Mouse (Mus musculus): ENCODE results near the gene Shtn1. TPM values are rescaled to one million over a fixed set of nuclear protein-coding genes. Genes with fewer than 3 reads are reported as not detected.
A peak's percentile ranks its signal among the peaks of the same experiment; 100 is the strongest.

Shtn1 gene
- polyA plus RNA-seq, 1 experiment from 2014 or later: 4.1 TPM

- H3K27ac ChIP-seq: no peak overlapping the region
- H3K4me1 ChIP-seq: peaks cover 52% of the 10 kb centered on the region
- peak overlapping the region; percentile 18 for H3K4me3 ChIP-seq
- H3K27me3 ChIP-seq (ENCODE audit: poor library complexity, severe bottlenecking): peaks cover 99% of the 10 kb centered on the region
- peaks cover 3% of the 10 kb centered on the region; the same call in 1 of the 2 replicates for H3K9me3 ChIP-seq
- DNase-seq (ENCODE audit: extremely low spot score, low spot score): peak; percentile 44
- H3K36me3 ChIP-seq (replicated peaks): no peaks in the 10 kb centered on the region
- 12% methylated on average over 9 of the region's 9 CpGs for WGBS
Measured at GRCm38 (mm10) chr19:58981571-58981970, 94.3 kb downstream of the Shtn1 start.

DNA sequence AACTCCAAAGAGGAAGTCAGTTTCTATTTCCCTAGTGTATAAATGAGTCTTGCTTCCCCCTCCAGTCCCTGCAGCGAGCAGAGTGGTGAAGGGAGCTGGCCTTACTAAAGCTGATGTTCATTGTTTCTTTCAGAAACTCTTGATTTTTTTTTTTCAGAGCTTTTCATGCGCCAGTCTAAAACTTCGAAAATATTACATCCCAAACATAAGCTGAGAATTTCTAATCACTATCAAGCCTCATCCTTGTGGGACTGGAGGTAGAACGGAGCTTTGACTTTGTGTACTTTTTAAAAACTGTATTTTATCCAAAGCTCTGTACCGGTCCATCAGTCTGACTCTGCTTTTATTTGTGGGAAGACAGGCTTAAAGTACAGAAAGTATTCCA lies 95.9 kb downstream of the Shtn1 start:
- Histone ChIP-seq H3K4me1 (peaks cover 60% of the 10 kb centered on the region), H3K9me3 (peaks cover 3% of the 10 kb centered on the region; the same call in 1 of the 2 replicates), H3K27me3 (ENCODE audit: poor library complexity, severe bottlenecking) (peaks cover 99% of the 10 kb centered on the region), H3K4me3 (peak overlapping the region; percentile 3; the same call in 1 of the 2 replicates), H3K27ac (no peak overlapping the region), H3K36me3 (replicated peaks) (no peaks in the 10 kb centered on the region)
- no peak for DNase-seq (ENCODE audit: extremely low spot score, low spot score)
- 42% methylated on average over 5 of the region's 5 CpGs for WGBS

- Histone ChIP-seq H3K27ac (no peak overlapping the region), H3K4me3 (peak overlapping the region; percentile 3; the same call in 1 of the 2 replicates), H3K36me3 (replicated peaks) (no peaks in the 10 kb centered on the region), H3K4me1 (peaks cover 62% of the 10 kb centered on the region), H3K27me3 (ENCODE audit: poor library complexity, severe bottlenecking) (peaks cover 99% of the 10 kb centered on the region), H3K9me3 (peaks cover 3% of the 10 kb centered on the region; the same call in 1 of the 2 replicates)
- DNase-seq (ENCODE audit: extremely low spot score, low spot score): no peak
- WGBS: 31% methylated on average over 13 of the region's 13 CpGs
Measured at GRCm38 (mm10) chr19:58979436-58980055, 96.4 kb downstream of the Shtn1 start.

GRCm38 (mm10) chr19:58978401-58979171 lies 97.3 kb downstream of the Shtn1 start:
- 57% methylated on average over 11 of the region's 11 CpGs for WGBS
- Histone ChIP-seq H3K9me3 (peaks cover 3% of the 10 kb centered on the region; the same call in 1 of the 2 replicates), H3K27ac (peak overlapping the region; percentile 44; the same call in 1 of the 2 replicates), H3K4me1 (peaks cover 62% of the 10 kb centered on the region), H3K4me3 (peak overlapping the region; percentile 12; the same call in 1 of the 2 replicates), H3K36me3 (replicated peaks) (no peaks in the 10 kb centered on the region), H3K27me3 (ENCODE audit: poor library complexity, severe bottlenecking) (peaks cover 99% of the 10 kb centered on the region)
- peak; percentile 33 for DNase-seq (ENCODE audit: extremely low spot score, low spot score)

GRCm38 (mm10) chr19:58975216-58975863 lies 100.6 kb downstream of the Shtn1 start:
- Histone ChIP-seq H3K4me1 (peaks cover 37% of the 10 kb centered on the region), H3K9me3 (peaks cover 3% of the 10 kb centered on the region; the same call in 1 of the 2 replicates), H3K27me3 (ENCODE audit: poor library complexity, severe bottlenecking) (peaks cover 99% of the 10 kb centered on the region), H3K36me3 (replicated peaks) (no peaks in the 10 kb centered on the region), H3K27ac (peak overlapping the region; percentile 40; the same call in 1 of the 2 replicates), H3K4me3 (no peak overlapping the region)
- WGBS: 82% methylated on average over 11 of the region's 11 CpGs
- DNase-seq (ENCODE audit: extremely low spot score, low spot score): no peak

- H3K9me3 ChIP-seq: peaks cover 3% of the 10 kb centered on the region; the same call in 1 of the 2 replicates
- no peaks in the 10 kb centered on the region for H3K36me3 ChIP-seq (replicated peaks)
- 86% methylated on average over 8 of the region's 8 CpGs for WGBS
- H3K4me3 ChIP-seq: no peak overlapping the region
- H3K4me1 ChIP-seq: peaks cover 29% of the 10 kb centered on the region
- peaks cover 100% of the 10 kb centered on the region for H3K27me3 ChIP-seq (ENCODE audit: poor library complexity, severe bottlenecking)
- DNase-seq (ENCODE audit: extremely low spot score, low spot score): no peak
- no peak overlapping the region for H3K27ac ChIP-seq
Measured at GRCm38 (mm10) chr19:58974126-58974525, 101.8 kb downstream of the Shtn1 start.

DNA sequence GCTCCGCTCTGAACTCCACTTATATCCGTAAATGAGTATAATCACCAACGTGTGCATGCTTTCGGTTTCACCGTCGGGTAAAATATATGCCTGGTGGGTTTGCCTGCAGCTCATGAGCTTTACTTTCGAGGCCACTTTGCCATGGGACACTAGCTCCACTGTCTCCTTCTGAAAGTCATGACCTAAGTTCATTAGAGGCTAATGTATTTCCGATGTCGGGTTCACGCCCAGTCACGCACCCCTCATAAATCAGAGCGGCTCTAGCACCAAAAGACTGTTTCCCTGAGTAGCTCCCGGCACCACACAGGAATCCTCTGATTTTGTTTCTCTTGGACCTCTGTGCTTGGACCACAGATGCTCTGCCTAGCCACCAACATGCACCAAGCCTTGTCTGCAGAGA lies 105.1 kb downstream of the Shtn1 start:
- H3K27ac ChIP-seq: no peak overlapping the region
- H3K27me3 ChIP-seq (ENCODE audit: poor library complexity, severe bottlenecking): peaks cover 100% of the 10 kb centered on the region
- no peaks in the 10 kb centered on the region for H3K9me3 ChIP-seq
- H3K4me1 ChIP-seq: peaks cover 35% of the 10 kb centered on the region
- no peak for DNase-seq (ENCODE audit: extremely low spot score, low spot score)
- H3K4me3 ChIP-seq: no peak overlapping the region
- WGBS: 92% methylated on average over 13 of the region's 13 CpGs
- no peaks in the 10 kb centered on the region for H3K36me3 ChIP-seq (replicated peaks)

DNA sequence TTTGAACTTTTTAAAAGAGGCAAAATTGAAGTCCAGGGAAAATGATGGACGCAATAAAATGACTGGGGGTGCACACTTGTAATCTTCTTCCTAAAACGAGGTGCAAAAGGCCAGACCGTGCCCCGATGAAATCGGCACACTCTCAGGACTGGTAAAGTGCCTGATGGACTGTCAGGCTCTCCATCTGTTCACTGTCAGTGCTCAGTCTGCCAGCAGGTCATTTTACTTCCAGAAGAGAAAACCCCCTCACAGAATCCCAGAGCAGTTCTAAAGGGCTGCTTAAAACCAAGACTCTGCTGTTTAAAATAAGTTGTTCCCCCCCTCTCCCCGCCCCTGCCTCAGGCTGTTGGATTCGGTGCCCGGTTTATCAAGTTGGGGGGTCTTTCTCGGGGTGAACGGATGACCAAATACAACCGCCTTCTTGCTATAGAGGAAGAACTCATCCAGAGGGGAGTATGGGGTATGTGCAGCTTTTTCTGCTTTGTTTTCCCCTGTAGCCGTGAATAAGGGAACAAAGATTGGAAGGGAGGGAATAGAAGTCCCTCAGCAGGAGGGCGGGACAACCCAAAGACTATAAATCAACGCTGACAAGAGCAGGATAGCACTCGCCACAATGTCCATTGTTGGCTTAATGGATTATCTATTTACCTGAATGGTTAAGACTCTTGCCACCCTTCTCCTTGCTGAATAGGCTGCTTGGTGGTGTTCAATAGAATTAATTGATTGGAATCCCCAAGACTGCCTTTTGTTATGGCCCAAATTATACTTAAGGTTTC lies 107.0 kb downstream of the Shtn1 start:
- Histone ChIP-seq H3K9me3 (no peaks in the 10 kb centered on the region), H3K36me3 (replicated peaks) (no peaks in the 10 kb centered on the region), H3K4me3 (peak overlapping the region; percentile 19; the same call in 1 of the 2 replicates), H3K4me1 (peaks cover 25% of the 10 kb centered on the region), H3K27me3 (ENCODE audit: poor library complexity, severe bottlenecking) (peaks cover 99% of the 10 kb centered on the region), H3K27ac (no peak overlapping the region)
- WGBS: 18% methylated on average over 15 of the region's 15 CpGs
- DNase-seq (ENCODE audit: extremely low spot score, low spot score): no peak

DNA sequence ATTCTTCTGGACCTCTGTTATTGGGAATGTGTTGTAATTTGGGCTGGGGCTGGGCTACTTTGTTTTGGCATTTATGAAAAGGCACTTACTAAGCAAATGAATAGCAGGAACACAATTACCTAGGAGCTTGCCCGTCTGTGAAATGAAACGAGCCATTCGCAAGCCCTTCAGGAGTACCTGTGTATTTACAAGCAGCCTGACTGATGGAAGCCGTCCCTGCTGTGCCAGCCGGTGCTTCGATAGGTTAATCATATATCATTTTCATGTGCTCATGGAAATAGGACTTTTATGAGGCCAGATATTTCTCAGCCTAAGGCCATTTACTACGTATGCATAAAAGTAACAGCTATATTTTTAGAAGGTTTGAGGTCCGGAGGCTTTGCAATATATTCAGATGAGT lies 112.9 kb downstream of the Shtn1 start:
- Histone ChIP-seq H3K4me3 (no peak overlapping the region), H3K27ac (no peak overlapping the region), H3K4me1 (peaks cover 29% of the 10 kb centered on the region), H3K9me3 (no peaks in the 10 kb centered on the region), H3K27me3 (ENCODE audit: poor library complexity, severe bottlenecking) (peaks cover 90% of the 10 kb centered on the region), H3K36me3 (replicated peaks) (no peaks in the 10 kb centered on the region)
- DNase-seq (ENCODE audit: extremely low spot score, low spot score): no peak
- 67% methylated on average over 8 of the region's 8 CpGs for WGBS

- Histone ChIP-seq H3K36me3 (replicated peaks) (no peaks in the 10 kb centered on the region), H3K9me3 (no peaks in the 10 kb centered on the region), H3K4me1 (no peaks in the 10 kb centered on the region), H3K27me3 (ENCODE audit: poor library complexity, severe bottlenecking) (peaks cover 78% of the 10 kb centered on the region), H3K27ac (no peak overlapping the region), H3K4me3 (no peak overlapping the region)
- 95% methylated on average over 8 of the region's 8 CpGs for WGBS
- DNase-seq (ENCODE audit: extremely low spot score, low spot score): no peak
Measured at GRCm38 (mm10) chr19:58954779-58955178, 121.1 kb downstream of the Shtn1 start.

- Histone ChIP-seq H3K27me3 (ENCODE audit: poor library complexity, severe bottlenecking) (peaks cover 74% of the 10 kb centered on the region), H3K9me3 (no peaks in the 10 kb centered on the region), H3K4me3 (no peak overlapping the region), H3K27ac (no peak overlapping the region), H3K4me1 (no peaks in the 10 kb centered on the region), H3K36me3 (replicated peaks) (no peaks in the 10 kb centered on the region)
- WGBS: 79% methylated on average over 11 of the region's 13 CpGs
- DNase-seq (ENCODE audit: extremely low spot score, low spot score): no peak
Measured at GRCm38 (mm10) chr19:58952236-58952635, 123.7 kb downstream of the Shtn1 start.

DNA sequence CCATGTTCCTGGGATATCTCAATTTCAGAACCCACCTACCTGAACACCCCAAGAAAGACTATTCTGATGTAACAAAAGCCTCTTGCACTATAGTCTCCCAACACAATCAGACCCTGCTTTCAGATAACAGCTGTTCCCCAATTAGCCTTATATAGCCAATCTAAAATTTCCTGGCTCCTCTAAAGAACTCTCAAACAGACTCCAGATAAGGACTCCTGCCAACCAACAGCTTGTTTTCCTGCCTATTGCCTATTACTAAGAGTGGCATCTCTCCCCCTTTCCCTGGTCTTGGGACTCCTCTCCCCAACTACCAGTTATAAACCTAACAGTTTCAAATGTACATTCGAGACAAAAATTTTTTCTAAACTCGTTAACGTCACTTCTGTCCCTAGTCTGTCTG lies 124.4 kb downstream of the Shtn1 start:
- Histone ChIP-seq H3K27ac (no peak overlapping the region), H3K9me3 (no peaks in the 10 kb centered on the region), H3K4me3 (no peak overlapping the region), H3K27me3 (ENCODE audit: poor library complexity, severe bottlenecking) (peaks cover 82% of the 10 kb centered on the region), H3K36me3 (replicated peaks) (no peaks in the 10 kb centered on the region), H3K4me1 (no peaks in the 10 kb centered on the region)
- no peak for DNase-seq (ENCODE audit: extremely low spot score, low spot score)
- 93% methylated on average over 3 of the region's 3 CpGs for WGBS

Data from forebrain, embryonic 10.5 days (tissue).